Mouse (Mus musculus) intestine, postnatal 0 days (tissue): Measurements from ENCODE around the gene AU015836. TPM values are rescaled to one million over a fixed set of nuclear protein-coding genes. Genes with fewer than 3 reads are reported as not detected.

Source experiments
- ATAC-seq: fragments of 200-750 bp; cut with Nextera tagmentation; 2 replicates; pipeline ENCODE4 v1.8.0; 2017; ENCODE audit warnings: mild to moderate bottlenecking, moderate TSS enrichment, moderate library complexity
- H3K27ac ChIP-seq: fragments of 300-500 bp; sonication (generic); 2 replicates; pipeline ENCODE4 v1.5.1; 2014; ENCODE audit warnings: mild to moderate bottlenecking, low read depth, low read length, moderate library complexity
- H3K27me3 ChIP-seq: fragments of 300-500 bp; sonication (generic); replicated peaks from 2 replicates; pipeline ENCODE4 v1.6.1; 2014; ENCODE audit warnings: low read length, mixed read lengths; ENCODE audit not compliant: control insufficient read depth, insufficient read depth
- H3K36me3 ChIP-seq: fragments of 300-500 bp; sonication (generic); 2 replicates; pipeline ENCODE4 v1.6.1; 2014; ENCODE audit warnings: mild to moderate bottlenecking, moderate library complexity; ENCODE audit not compliant: control insufficient read depth, insufficient read depth
- H3K4me1 ChIP-seq: fragments of 300-500 bp; sonication (generic); replicated peaks from 2 replicates; pipeline ENCODE4 v1.6.1; 2014; ENCODE audit warnings: antibody characterized with exemption, low read length, mixed read lengths; ENCODE audit not compliant: control insufficient read depth, insufficient read depth
- H3K4me2 ChIP-seq: fragments of 300-500 bp; sonication (generic); replicated peaks from 2 replicates; pipeline ENCODE4 v1.6.1; 2014; ENCODE audit warnings: low read depth, mild to moderate bottlenecking, moderate library complexity
- H3K4me3 ChIP-seq: fragments of 300-500 bp; sonication (generic); 2 replicates; pipeline ENCODE4 v1.5.1; 2014; ENCODE audit warnings: low read depth, low read length
- H3K9ac ChIP-seq: fragments of 300-500 bp; sonication (generic); 2 replicates; pipeline ENCODE4 v1.6.1; 2014; ENCODE audit warnings: mild to moderate bottlenecking, low read depth, low read length
- H3K9me3 ChIP-seq: fragments of 300-500 bp; sonication (generic); 2 replicates; pipeline ENCODE4 v1.6.1; 2016; ENCODE audit warnings: mixed run types; ENCODE audit not compliant: control insufficient read depth
- CTCF ChIP-seq: sonication (generic); IDR thresholded peaks from 2 replicates; pipeline ENCODE4 v1.5.1; 2016; ENCODE audit warnings: low read depth, mild to moderate bottlenecking, control low read depth, antibody characterized with exemption, moderate library complexity
- WGBS: fragments of 180-500 bp; shearing (Covaris S2); extraction: QIAGEN DNeasy Blood & Tissue Kit; methylation state at CpG from one replicate; pipeline ENCODE4 v1.1.7; 2014; 5-methylcytosine and 5-hydroxymethylcytosine counted together
- polyA plus RNA-seq: library from polyadenylated mRNA; unstranded; fragments of >200 nt; fragmentation: Nextera tagmentation; extraction: Ambion mirVana; gene quantifications from 2 replicates; pipeline ENCODE4 v1.2.1, GENCODE M21; 2015

The AU015836 gene
- polyA plus RNA-seq, 1 experiment from 2014 or later, result 0.18 TPM

GRCm38 (mm10) chrX:94012479-94013167 lies 44.2 kb downstream of the AU015836 start:
- no peaks in the 10 kb centered on the region for H3K4me1 ChIP-seq
- no peaks in the 10 kb centered on the region for H3K9me3 ChIP-seq
- no peak for ATAC-seq
- H3K36me3 ChIP-seq, result no peaks in the 10 kb centered on the region
- H3K4me3 ChIP-seq, result no peak overlapping the region
- TF ChIP-seq CTCF, result no peak
- WGBS, result 28% methylated on average over 12 of the region's 12 CpGs
- peak overlapping the region; percentile 48 for H3K4me2 ChIP-seq
- no peak overlapping the region for H3K27ac ChIP-seq
- no peaks in the 10 kb centered on the region for H3K27me3 ChIP-seq
- no peak overlapping the region for H3K9ac ChIP-seq

- no peaks in the 10 kb centered on the region for H3K27me3 ChIP-seq
- no peak for ATAC-seq
- H3K9ac ChIP-seq, result no peak overlapping the region
- no peaks in the 10 kb centered on the region for H3K9me3 ChIP-seq
- no peak overlapping the region for H3K4me3 ChIP-seq
- no peak overlapping the region for H3K4me2 ChIP-seq
- no peaks in the 10 kb centered on the region for H3K4me1 ChIP-seq
- TF ChIP-seq CTCF, result no peak
- 30% methylated on average over 1 of the region's 1 CpGs for WGBS
- no peaks in the 10 kb centered on the region for H3K36me3 ChIP-seq
- no peak overlapping the region for H3K27ac ChIP-seq
Measured at GRCm38 (mm10) chrX:94016891-94017290, 48.4 kb downstream of the AU015836 start.

GRCm38 (mm10) chrX:94022264-94022874 lies 53.9 kb downstream of the AU015836 start:
- H3K4me3 ChIP-seq, result no peak overlapping the region
- no peaks in the 10 kb centered on the region for H3K4me1 ChIP-seq
- TF ChIP-seq CTCF, result 0 out of 2 replicates have a peak, but pooled peaks have one; percentile 3
- H3K9me3 ChIP-seq, result no peaks in the 10 kb centered on the region
- no peaks in the 10 kb centered on the region for H3K36me3 ChIP-seq
- no peak overlapping the region for H3K9ac ChIP-seq
- WGBS, result 66% methylated on average over 5 of the region's 5 CpGs
- H3K27me3 ChIP-seq, result no peaks in the 10 kb centered on the region
- H3K4me2 ChIP-seq, result no peak overlapping the region
- no peak overlapping the region for H3K27ac ChIP-seq
- ATAC-seq, result no peak

Other genes with a start within 250 kb of the AU015836 start
- gene Pdk3, start 136.5 kb upstream of the AU015836 start, polyA plus RNA-seq, result 44.2 and 45.7 TPM in 2 replicates
- 13.2 and 13.8 TPM in 2 replicates for gene Zfx, start 155.0 kb downstream of the AU015836 start, polyA plus RNA-seq
- 35.2 and 36.7 TPM in 2 replicates for gene Eif2s3x, start 244.2 kb downstream of the AU015836 start, polyA plus RNA-seq